Mouse (Mus musculus) hindbrain, embryonic 16.5 days (tissue): Measurements from ENCODE around the gene Hoxa3. TPM values are rescaled to one million over a fixed set of nuclear protein-coding genes. Genes with fewer than 3 reads are reported as not detected.

ENCODE experiments used
- ATAC-seq: fragments of 200-750 bp; cut with Nextera tagmentation; 2 replicates; pipeline ENCODE4 v1.8.0; 2017; ENCODE audit warnings: moderate TSS enrichment, moderate library complexity
- H3K27ac ChIP-seq: fragments of 300-500 bp; sonication (generic); 2 replicates; pipeline ENCODE4 v1.5.1; 2014; ENCODE audit warnings: low read depth, mild to moderate bottlenecking, control low read depth, low read length, moderate library complexity
- H3K27me3 ChIP-seq: fragments of 300-500 bp; sonication (generic); replicated peaks from 2 replicates; pipeline ENCODE4 v1.6.1; 2014; ENCODE audit warnings: low read length; ENCODE audit not compliant: control insufficient read depth, insufficient read depth
- H3K36me3 ChIP-seq: fragments of 300-500 bp; sonication (generic); 2 replicates; pipeline ENCODE4 v1.6.1; 2014; ENCODE audit warnings: mild to moderate bottlenecking, low read length, moderate library complexity, mixed read lengths; ENCODE audit not compliant: control insufficient read depth, insufficient read depth
- H3K4me1 ChIP-seq: fragments of 300-500 bp; sonication (generic); 2 replicates; pipeline ENCODE4 v1.6.1; 2014; ENCODE audit warnings: low read depth, low read length; ENCODE audit not compliant: control insufficient read depth, insufficient read depth
- H3K4me2 ChIP-seq: fragments of 300-500 bp; sonication (generic); 2 replicates; pipeline ENCODE4 v1.6.1; 2014; ENCODE audit warnings: mild to moderate bottlenecking, low read length, control low read depth, moderate library complexity
- H3K4me3 ChIP-seq: fragments of 300-500 bp; sonication (generic); 2 replicates; pipeline ENCODE4 v1.5.1; 2014; ENCODE audit warnings: mild to moderate bottlenecking, low read length, control low read depth, moderate library complexity
- H3K9ac ChIP-seq: fragments of 300-500 bp; sonication (generic); 2 replicates; pipeline ENCODE4 v1.6.1; 2014; ENCODE audit warnings: low read depth, mild to moderate bottlenecking, control low read depth, low read length, moderate library complexity
- H3K9me3 ChIP-seq: fragments of 300-500 bp; sonication (generic); 2 replicates; pipeline ENCODE4 v1.6.1; 2014; ENCODE audit warnings: mild to moderate bottlenecking, low read length, moderate library complexity; ENCODE audit not compliant: control insufficient read depth
- WGBS: fragments of 180-500 bp; shearing (Covaris S2); extraction: QIAGEN DNeasy Blood & Tissue Kit; methylation state at CpG from one replicate; pipeline ENCODE4 v1.1.7; 2014; 5-methylcytosine and 5-hydroxymethylcytosine counted together
- polyA plus RNA-seq: library from polyadenylated mRNA; unstranded; fragments of >200 nt; fragmentation: Nextera tagmentation; extraction: Ambion mirVana; gene quantifications from 2 replicates; pipeline ENCODE4 v1.2.1, GENCODE M21; 2015

The Hoxa3 gene
- polyA plus RNA-seq, 1 experiment from 2014 or later, result 12.9 TPM

GRCm38 (mm10) chr6:52208868-52209684 lies 4.1 kb downstream of the Hoxa3 start:
- Histone ChIP-seq H3K4me2 (peak overlapping the region; percentile 52), H3K4me3 (peak overlapping the region; percentile 33), H3K36me3 (no peaks in the 10 kb centered on the region), H3K27ac (peak overlapping the region; percentile 52), H3K4me1 (no peaks in the 10 kb centered on the region; the same call in 1 of the 2 replicates), H3K9me3 (no peaks in the 10 kb centered on the region), H3K27me3 (peaks cover 59% of the 10 kb centered on the region), H3K9ac (peak overlapping the region; percentile 37)
- ATAC-seq, result 0 out of 2 replicates have a peak, but pooled peaks have one; percentile 10
- WGBS, result 7% methylated on average over 18 of the region's 18 CpGs

DNA sequence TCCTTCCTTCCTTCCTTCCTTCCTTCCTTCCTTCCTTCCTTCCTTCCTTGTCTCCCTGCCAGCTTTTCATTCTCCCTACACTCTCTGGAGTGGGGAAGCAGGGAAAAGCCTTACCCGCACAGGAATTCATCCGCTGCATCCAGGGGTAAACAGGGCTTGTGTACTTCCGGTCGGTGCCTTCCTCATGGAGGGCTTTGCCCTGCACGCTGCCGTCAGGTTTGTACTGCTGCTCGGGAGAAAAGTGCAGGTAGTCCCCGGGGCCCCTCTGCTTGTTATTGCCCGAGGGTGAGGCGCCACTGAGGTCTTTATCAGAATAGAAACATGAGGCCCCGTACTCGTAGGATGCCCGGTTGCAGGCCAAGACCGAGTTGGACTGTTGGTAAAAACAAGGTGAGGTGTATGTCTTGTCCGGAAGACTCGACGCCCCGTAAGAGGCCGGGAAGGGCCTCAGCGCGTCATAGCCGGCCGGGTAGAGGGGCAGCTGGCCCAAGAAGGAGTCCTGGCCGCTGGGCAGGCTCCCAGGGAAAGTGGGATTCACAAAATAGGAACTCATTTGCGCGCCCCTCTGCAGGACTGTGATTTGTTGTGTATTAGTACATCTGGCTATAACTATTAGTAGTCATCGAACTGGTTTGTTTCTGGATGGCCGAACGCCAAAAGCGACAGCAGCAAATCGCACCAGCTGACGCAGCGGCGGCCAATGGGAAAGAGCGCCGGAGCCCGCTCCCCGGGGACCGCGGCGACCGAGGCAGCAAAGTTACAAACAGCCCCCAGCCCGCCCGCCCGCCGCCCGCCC lies 4.9 kb downstream of the Hoxa3 start, which contains the start of gene Hoxa6:
Gene Hoxa6, minus strand, starts transcription at position 651 of the 796 bp plus-strand sequence.
- peak within 1 kb of the TSS; percentile 52 for H3K27ac ChIP-seq
- WGBS, result 1% methylated on average over 47 of the region's 47 CpGs

DNA sequence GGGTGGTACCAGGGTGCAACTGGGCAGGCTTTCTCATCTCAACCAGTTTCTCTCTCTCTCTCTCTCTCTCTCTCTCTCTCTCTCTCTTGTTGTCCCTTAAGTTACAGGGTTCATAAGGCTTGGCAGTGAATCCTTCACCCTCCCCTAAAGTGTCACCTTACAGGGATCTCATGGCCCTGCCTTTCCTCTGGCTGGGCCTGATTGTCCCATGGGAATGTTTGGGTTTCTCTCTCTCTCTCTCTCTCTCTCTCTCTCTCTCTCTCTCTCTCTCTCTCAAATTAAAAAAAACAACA lies 5.5 kb downstream of the Hoxa3 start:
- Histone ChIP-seq H3K4me2 (peak overlapping the region; percentile 47), H3K9ac (no peak overlapping the region), H3K4me1 (no peaks in the 10 kb centered on the region; the same call in 1 of the 2 replicates), H3K36me3 (no peaks in the 10 kb centered on the region), H3K27ac (no peak overlapping the region), H3K4me3 (no peak overlapping the region), H3K9me3 (no peaks in the 10 kb centered on the region), H3K27me3 (peaks cover 48% of the 10 kb centered on the region)
- no peak for ATAC-seq

More for the DNA sequence above, 4.9 kb downstream of the Hoxa3 start, which contains the start of gene Hoxa6:
- no peaks in the 10 kb centered on the region; the same call in 1 of the 2 replicates for H3K4me1 ChIP-seq
- H3K9me3 ChIP-seq, result no peaks in the 10 kb centered on the region
- H3K9ac ChIP-seq, result peak within 1 kb of the TSS; percentile 37
- no peak for ATAC-seq
- H3K4me3 ChIP-seq, result peak within 1 kb of the TSS; percentile 33
- H3K27me3 ChIP-seq, result peaks cover 53% of the 10 kb centered on the region
- H3K36me3 ChIP-seq, result no peaks in the 10 kb centered on the region
- peak within 1 kb of the TSS; percentile 52 for H3K4me2 ChIP-seq

GRCm38 (mm10) chr6:52206882-52207683 lies 6.1 kb downstream of the Hoxa3 start:
- Histone ChIP-seq H3K36me3 (no peaks in the 10 kb centered on the region), H3K27ac (no peak overlapping the region), H3K27me3 (peaks cover 44% of the 10 kb centered on the region), H3K4me3 (peak overlapping the region; percentile 2; the same call in 1 of the 2 replicates), H3K9ac (no peak overlapping the region), H3K9me3 (no peaks in the 10 kb centered on the region), H3K4me1 (no peaks in the 10 kb centered on the region; the same call in 1 of the 2 replicates), H3K4me2 (peak overlapping the region; percentile 47)
- WGBS, result 5% methylated on average over 4 of the region's 4 CpGs
- no peak for ATAC-seq

- Histone ChIP-seq H3K27ac (peak overlapping the region; percentile 73), H3K9me3 (no peaks in the 10 kb centered on the region), H3K4me1 (no peaks in the 10 kb centered on the region), H3K27me3 (peaks cover 38% of the 10 kb centered on the region), H3K4me2 (peak overlapping the region; percentile 47), H3K36me3 (no peaks in the 10 kb centered on the region), H3K9ac (peak overlapping the region; percentile 51; the same call in 1 of the 2 replicates), H3K4me3 (peak overlapping the region; percentile 22; the same call in 1 of the 2 replicates)
- 2% methylated on average over 55 of the region's 55 CpGs for WGBS
- ATAC-seq, result no peak
These were observed 7.2 kb downstream of the Hoxa3 start for GRCm38 (mm10) chr6:52205638-52206621.

GRCm38 (mm10) chr6:52205221-52205620 lies 7.9 kb downstream of the Hoxa3 start:
- peak overlapping the region; percentile 73 for H3K27ac ChIP-seq
- H3K4me3 ChIP-seq, result no peak overlapping the region
- H3K4me2 ChIP-seq, result peak overlapping the region; percentile 47
- H3K4me1 ChIP-seq, result no peaks in the 10 kb centered on the region
- no peaks in the 10 kb centered on the region for H3K36me3 ChIP-seq
- 6% methylated on average over 14 of the region's 14 CpGs for WGBS
- H3K27me3 ChIP-seq, result peaks cover 42% of the 10 kb centered on the region
- ATAC-seq, result no peak
- H3K9me3 ChIP-seq, result no peaks in the 10 kb centered on the region
- H3K9ac ChIP-seq, result no peak overlapping the region

- Histone ChIP-seq H3K4me1 (no peaks in the 10 kb centered on the region), H3K4me2 (peak within 1 kb of the TSS; percentile 48), H3K4me3 (peak within 1 kb of the TSS; percentile 48), H3K9me3 (no peaks in the 10 kb centered on the region), H3K36me3 (no peaks in the 10 kb centered on the region), H3K27me3 (peaks cover 41% of the 10 kb centered on the region), H3K9ac (peak within 1 kb of the TSS; percentile 68), H3K27ac (peak within 1 kb of the TSS; percentile 88)
- WGBS, result under 1% methylated on average over 65 of the region's 65 CpGs
- ATAC-seq, result peak; percentile 78
These were observed 8.9 kb downstream of the Hoxa3 start, which contains the start of gene Hoxa5 for GRCm38 (mm10) chr6:52204050-52204752. Gene Hoxa5, minus strand, starts transcription at chr6:52204587.
